Mouse (Mus musculus): ENCODE measurements around the gene Prss34. TPM values are rescaled to one million over a fixed set of nuclear protein-coding genes. Genes with fewer than 3 reads are reported as not detected.

The Prss34 gene
- polyA plus RNA-seq, 1 experiment from 2014 or later: not detected

GRCm38 (mm10) chr17:25322930-25323329, 24.7 kb downstream of the Prss34 start:
- Histone ChIP-seq H3K4me3 (no peak overlapping the region), H3K27me3 (0 out of 2 replicates have a peak, but pooled peaks cover 4% of the 10 kb centered on the region), H3K4me2 (no peak overlapping the region), H3K27ac (replicated peaks) (no peak overlapping the region), H3K36me3 (no peaks in the 10 kb centered on the region), H3K9me3 (no peaks in the 10 kb centered on the region), H3K4me1 (replicated peaks) (no peaks in the 10 kb centered on the region), H3K9ac (no peak overlapping the region)
- WGBS: 24% methylated on average over 2 of the region's 2 CpGs
- no peak for ATAC-seq (ENCODE audit: low read depth)

- Histone ChIP-seq H3K4me1 (replicated peaks) (no peaks in the 10 kb centered on the region), H3K4me3 (no peak overlapping the region), H3K9me3 (no peaks in the 10 kb centered on the region), H3K36me3 (no peaks in the 10 kb centered on the region), H3K27me3 (peaks cover 17% of the 10 kb centered on the region), H3K9ac (no peak overlapping the region), H3K27ac (replicated peaks) (no peak overlapping the region), H3K4me2 (no peak overlapping the region)
- no peak for ATAC-seq (ENCODE audit: low read depth)
- WGBS: 72% methylated on average over 9 of the region's 9 CpGs
Measured at GRCm38 (mm10) chr17:25332321-25332720, 34.1 kb downstream of the Prss34 start.

- no peaks in the 10 kb centered on the region for H3K36me3 ChIP-seq
- no peaks in the 10 kb centered on the region for H3K9me3 ChIP-seq
- WGBS: 4% methylated on average over 8 of the region's 8 CpGs
- H3K4me3 ChIP-seq: no peak overlapping the region
- ATAC-seq (ENCODE audit: low read depth): no peak
- no peak overlapping the region for H3K27ac ChIP-seq (replicated peaks)
- H3K9ac ChIP-seq: no peak overlapping the region
- no peaks in the 10 kb centered on the region for H3K4me1 ChIP-seq (replicated peaks)
- H3K27me3 ChIP-seq: peaks cover 17% of the 10 kb centered on the region
- H3K4me2 ChIP-seq: no peak overlapping the region
Measured at GRCm38 (mm10) chr17:25333943-25334342, 35.7 kb downstream of the Prss34 start.

GRCm38 (mm10) chr17:25338218-25338617, 40.0 kb downstream of the Prss34 start:
- 78% methylated on average over 4 of the region's 4 CpGs for WGBS
- Histone ChIP-seq H3K9me3 (no peaks in the 10 kb centered on the region), H3K36me3 (no peaks in the 10 kb centered on the region), H3K4me2 (no peak overlapping the region), H3K27ac (replicated peaks) (no peak overlapping the region), H3K4me1 (replicated peaks) (no peaks in the 10 kb centered on the region), H3K9ac (no peak overlapping the region), H3K27me3 (peaks cover 17% of the 10 kb centered on the region), H3K4me3 (no peak overlapping the region)
- ATAC-seq (ENCODE audit: low read depth): no peak

GRCm38 (mm10) chr17:25340003-25340402, 41.8 kb downstream of the Prss34 start:
- H3K4me1 ChIP-seq (replicated peaks): no peaks in the 10 kb centered on the region
- ATAC-seq (ENCODE audit: low read depth): no peak
- no peak overlapping the region for H3K4me3 ChIP-seq
- H3K9me3 ChIP-seq: no peaks in the 10 kb centered on the region
- no peaks in the 10 kb centered on the region for H3K36me3 ChIP-seq
- H3K27me3 ChIP-seq: 0 out of 2 replicates have a peak, but pooled peaks cover 8% of the 10 kb centered on the region
- no peak overlapping the region for H3K9ac ChIP-seq
- 85% methylated on average over 6 of the region's 6 CpGs for WGBS
- no peak overlapping the region for H3K4me2 ChIP-seq
- no peak overlapping the region for H3K27ac ChIP-seq (replicated peaks)

- no peak overlapping the region for H3K4me3 ChIP-seq
- no peak overlapping the region for H3K4me2 ChIP-seq
- no peak overlapping the region for H3K9ac ChIP-seq
- H3K4me1 ChIP-seq (replicated peaks): no peaks in the 10 kb centered on the region
- H3K27me3 ChIP-seq: 0 out of 2 replicates have a peak, but pooled peaks cover 2% of the 10 kb centered on the region
- H3K27ac ChIP-seq (replicated peaks): no peak overlapping the region
- no peak for ATAC-seq (ENCODE audit: low read depth)
- no peaks in the 10 kb centered on the region for H3K36me3 ChIP-seq
- H3K9me3 ChIP-seq: no peaks in the 10 kb centered on the region
- WGBS: 69% methylated on average over 3 of the region's 3 CpGs
Measured at GRCm38 (mm10) chr17:25341490-25341889, 43.3 kb downstream of the Prss34 start.

GRCm38 (mm10) chr17:25345462-25345861, 47.3 kb downstream of the Prss34 start, which contains the start of gene Tpsab1:
Tpsab1 (minus strand) TSS chr17:25345562.
- no peak for ATAC-seq (ENCODE audit: low read depth)
- Histone ChIP-seq H3K4me3 (no peak within 1 kb of the TSS), H3K36me3 (no peaks in the 10 kb centered on the region), H3K9ac (no peak within 1 kb of the TSS), H3K4me1 (replicated peaks) (no peaks in the 10 kb centered on the region), H3K4me2 (no peak within 1 kb of the TSS), H3K27me3 (no peaks in the 10 kb centered on the region), H3K27ac (replicated peaks) (no peak within 1 kb of the TSS), H3K9me3 (no peaks in the 10 kb centered on the region)
- whole genome bisulfite sequencing: 91% methylated on average over 4 of the region's 4 CpGs

Other genes starting within 250 kb of the Prss34 start
- 9.0 and 10.8 TPM in 2 replicates for gene Tmem204, start 214.8 kb upstream of the Prss34 start, polyA plus RNA-seq (2015; fragmentation: Nextera tagmentation; extraction: Ambion mirVana)
- gene Telo2, start 182.4 kb upstream of the Prss34 start, polyA plus RNA-seq (2015; fragmentation: Nextera tagmentation; extraction: Ambion mirVana): 45.7 and 46.7 TPM in 2 replicates
- gene Ptx4, start 177.6 kb upstream of the Prss34 start, polyA plus RNA-seq (2015; fragmentation: Nextera tagmentation; extraction: Ambion mirVana): not detected in 2 replicates
- 23.7 and 24.4 TPM in 2 replicates for gene Clcn7, start 165.0 kb upstream of the Prss34 start, polyA plus RNA-seq (2015; fragmentation: Nextera tagmentation; extraction: Ambion mirVana)
- gene Ccdc154, start 135.9 kb upstream of the Prss34 start, polyA plus RNA-seq (2015; fragmentation: Nextera tagmentation; extraction: Ambion mirVana): not detected in 2 replicates
- not detected in 2 replicates for gene Gm38655, start 122.9 kb upstream of the Prss34 start, polyA plus RNA-seq (2015; fragmentation: Nextera tagmentation; extraction: Ambion mirVana)
- gene BC003965, start 113.8 kb upstream of the Prss34 start, polyA plus RNA-seq (2015; fragmentation: Nextera tagmentation; extraction: Ambion mirVana): 32.6 and 32.7 TPM in 2 replicates
- 9.3 and 11.0 TPM in 2 replicates for gene Unkl, start 110.0 kb upstream of the Prss34 start, polyA plus RNA-seq (2015; fragmentation: Nextera tagmentation; extraction: Ambion mirVana)
- gene Gnptg, start 58.3 kb upstream of the Prss34 start, polyA plus RNA-seq (2015; fragmentation: Nextera tagmentation; extraction: Ambion mirVana): 72.4 and 90.8 TPM in 2 replicates
- gene Tsr3, start 58.2 kb upstream of the Prss34 start, polyA plus RNA-seq (2015; fragmentation: Nextera tagmentation; extraction: Ambion mirVana): 62.1 and 62.3 TPM in 2 replicates
- gene Baiap3, start 42.0 kb upstream of the Prss34 start, polyA plus RNA-seq (2015; fragmentation: Nextera tagmentation; extraction: Ambion mirVana): 3.7 and 3.8 TPM in 2 replicates
- gene Ube2i, start 23.8 kb upstream of the Prss34 start, polyA plus RNA-seq (2015; fragmentation: Nextera tagmentation; extraction: Ambion mirVana): 503 and 513 TPM in 2 replicates
- gene Prss28, start 10.3 kb downstream of the Prss34 start, polyA plus RNA-seq (2015; fragmentation: Nextera tagmentation; extraction: Ambion mirVana): not detected in 2 replicates
- gene Prss29, start 20.3 kb downstream of the Prss34 start, polyA plus RNA-seq (2015; fragmentation: Nextera tagmentation; extraction: Ambion mirVana): not detected in 2 replicates
- gene Tpsab1, start 47.2 kb downstream of the Prss34 start, polyA plus RNA-seq (2015; fragmentation: Nextera tagmentation; extraction: Ambion mirVana): not detected in 2 replicates
- gene Tpsb2, start 67.9 kb downstream of the Prss34 start, polyA plus RNA-seq (2015; fragmentation: Nextera tagmentation; extraction: Ambion mirVana): 0.45 TPM in 1 of 2 replicates, not detected in the other
- 0.68 TPM in 1 of 2 replicates, not detected in the other for gene Tpsg1, start 70.9 kb downstream of the Prss34 start, polyA plus RNA-seq (2015; fragmentation: Nextera tagmentation; extraction: Ambion mirVana)
- gene Cacna1h, start 135.4 kb downstream of the Prss34 start, polyA plus RNA-seq (2015; fragmentation: Nextera tagmentation; extraction: Ambion mirVana): 12.0 and 12.6 TPM in 2 replicates
- gene Tekt4, start 156.2 kb downstream of the Prss34 start, polyA plus RNA-seq (2015; fragmentation: Nextera tagmentation; extraction: Ambion mirVana): 0.57 and 0.87 TPM in 2 replicates
- 0.39 and 0.42 TPM in 2 replicates for gene Sstr5, start 198.9 kb downstream of the Prss34 start, polyA plus RNA-seq (2015; fragmentation: Nextera tagmentation; extraction: Ambion mirVana)

Data from neural tube, embryonic 13.5 days (tissue).